In genomic region chr1:86471504-86471961, GRCm38 (mm10) we compare ENCODE assay signal across 10 mouse cellular contexts. TPM values are rescaled to one million over a fixed set of nuclear protein-coding genes. Genes with fewer than 3 reads are reported as not detected.
DNase-seq lines count a peak whose midpoint lies in the region; ATAC-seq and TF ChIP-seq lines count a peak whose summit lies in the region.
"Not testable (repeated sequence)": the region's sequence is repeated elsewhere in the genome, so short reads cannot be mapped to it uniquely, and the experiment has no call there.
"Had no signal": no experiment of that assay in that cellular context is flagged by ENCODE, and none has a peak within 500 bp of the region (broad histone marks: within the 10 kb centered on the region; RNA-seq: fewer than 3 reads in every experiment).

No protein-coding gene starts in this region.

- peak; percentile 72 to 77 for DNase-seq in B cell, adult 2 months
- DNase-seq in adrenal gland, postnatal 25 days: peak; percentile 40
- peak; percentile 41 for DNase-seq in kidney, adult 18-20 months
- not testable (repeated sequence) for DNase-seq in liver, adult 2 months (ENCODE audit: extremely low read depth, low read depth, low spot score); midbrain, embryonic 10.5 days (ENCODE audit: low spot score)

- H3K4me1 ChIP-seq in embryonic facial prominence, embryonic 12.5 days: peaks cover 10% of the 10 kb centered on the region; the same call in 1 of the 2 replicates
- H3K4me1 ChIP-seq in heart, embryonic 11.5 days (ENCODE audit: control insufficient read depth, insufficient read depth, low read length): peaks cover 15% of the 10 kb centered on the region
- peaks cover 11% of the 10 kb centered on the region for H3K4me1 ChIP-seq in liver, adult 2 months (ENCODE audit: control insufficient read depth, insufficient read depth, low read length)
- H3K4me1 ChIP-seq in midbrain, embryonic 10.5 days: peaks cover 18% of the 10 kb centered on the region
- H3K4me1 ChIP-seq in testis, adult 2 months (ENCODE audit: control insufficient read depth, insufficient read depth, low read length): peaks cover 25% of the 10 kb centered on the region

- H3K27me3 ChIP-seq in embryonic facial prominence, embryonic 12.5 days; heart, embryonic 11.5 days (ENCODE audit: control insufficient read depth, insufficient read depth, low read length); liver, adult 2 months (ENCODE audit: control insufficient read depth, insufficient read depth, low read length); midbrain, embryonic 10.5 days (ENCODE audit: low read depth, poor library complexity, severe bottlenecking); testis, adult 2 months (ENCODE audit: control insufficient read depth, insufficient read depth, low read length): not testable (repeated sequence)

- H3K36me3 ChIP-seq in embryonic facial prominence, embryonic 12.5 days; heart, embryonic 11.5 days (ENCODE audit: control insufficient read depth, insufficient read depth, low read length); liver, adult 2 months (ENCODE audit: control insufficient read depth, insufficient read depth, low read length); midbrain, embryonic 10.5 days; testis, adult 2 months (ENCODE audit: control insufficient read depth, insufficient read depth, low read length): not testable (repeated sequence)

- peak overlapping the region; percentile 88 for H3K27ac ChIP-seq in embryonic facial prominence, embryonic 12.5 days
- H3K27ac ChIP-seq in heart, embryonic 11.5 days (ENCODE audit: low read depth, low read length): peak overlapping the region; percentile 100
- H3K27ac ChIP-seq in liver, adult 2 months (replicated peaks; ENCODE audit: insufficient read depth, low read depth, low read length): not testable (repeated sequence)
- H3K27ac ChIP-seq in midbrain, embryonic 10.5 days (replicated peaks): peak overlapping the region; percentile 82
- H3K27ac ChIP-seq in testis, adult 2 months (ENCODE audit: control insufficient read depth, insufficient read depth, low read depth, low read length): peak overlapping the region; percentile 93

- peak; percentile 54 for TF ChIP-seq CTCF in liver, adult 2 months (IDR thresholded peaks at IDR 0.05; ENCODE audit: low read depth, low read length)
- 0 out of 2 replicates have a peak, but pooled peaks have one; percentile 20 for TF ChIP-seq CTCF in testis, adult 2 months (IDR thresholded peaks at IDR 0.05; ENCODE audit: control insufficient read depth, insufficient read depth, insufficient replicate concordance, low read depth, low read length)

- not testable (repeated sequence) for H3K79me2 ChIP-seq in liver, adult 2 months (ENCODE audit: control insufficient read depth, insufficient read depth, low read length)

- H3K9ac ChIP-seq in embryonic facial prominence, embryonic 12.5 days; heart, embryonic 11.5 days (ENCODE audit: low read depth, low read length); liver, adult 2 months (ENCODE audit: low read depth, low read length): not testable (repeated sequence)

- 70% methylated on average over 11 of the region's 11 CpGs for WGBS in embryonic facial prominence, embryonic 12.5 days
- 64% methylated on average over 11 of the region's 11 CpGs for WGBS in heart, embryonic 11.5 days (ENCODE audit: insufficient replicate concordance)
- 69% methylated on average over 11 of the region's 11 CpGs for WGBS in liver, adult 2 months
- 75% methylated on average over 11 of the region's 11 CpGs for WGBS in midbrain, embryonic 10.5 days

- TF ChIP-seq POLR2A in liver, adult 2 months (IDR thresholded peaks at IDR 0.05; ENCODE audit: extremely low read depth, insufficient read depth, low read length); testis, adult 2 months (IDR thresholded peaks at IDR 0.05; ENCODE audit: control insufficient read depth, low read depth, low read length): not testable (repeated sequence)

- ATAC-seq in embryonic facial prominence, embryonic 12.5 days (ENCODE audit: insufficient number of reproducible peaks, insufficient read depth, low FRiP score, low TSS enrichment); heart, embryonic 11.5 days (replicated peaks; ENCODE audit: insufficient number of reproducible peaks, low FRiP score, low TSS enrichment): not testable (repeated sequence)

- not testable (repeated sequence) for H3K4me3 ChIP-seq in embryonic facial prominence, embryonic 12.5 days; heart, embryonic 11.5 days (ENCODE audit: low read depth, low read length); liver, adult 2 months (ENCODE audit: insufficient read depth, low read depth, low read length)
- peak overlapping the region; percentile 41; the same call in 1 of the 2 replicates for H3K4me3 ChIP-seq in midbrain, embryonic 10.5 days
- H3K4me3 ChIP-seq in testis, adult 2 months (ENCODE audit: control insufficient read depth, low read depth, low read length): peak overlapping the region; percentile 77

- H3K9me3 ChIP-seq in embryonic facial prominence, embryonic 12.5 days; heart, embryonic 11.5 days (replicated peaks; ENCODE audit: control insufficient read depth, low read length); midbrain, embryonic 10.5 days (replicated peaks): not testable (repeated sequence)

- H3K4me2 ChIP-seq in embryonic facial prominence, embryonic 12.5 days (replicated peaks): 0 out of 2 replicates have a peak overlapping the region, but pooled peaks have one; percentile 39
- H3K4me2 ChIP-seq in heart, embryonic 11.5 days: peak overlapping the region; percentile 59

RNA-seq across cellular contexts. Expression of gene Tex44, which starts 45.4 kb away (rescaled TPM):
- total RNA-seq in adrenal gland, postnatal 25 days (2021): not detected in 2 replicates
- polyA plus RNA-seq in embryonic facial prominence, embryonic 12.5 days (2016; fragmentation: Nextera tagmentation; extraction: Ambion mirVana): not detected in 2 replicates
- polyA plus RNA-seq in heart, embryonic 11.5 days (2014; fragmentation: Nextera tagmentation; extraction: Ambion mirVana): not detected in 2 replicates
- total RNA-seq in liver, adult 2 months (2014; rRNA removed): not detected in 2 replicates
- polyA plus RNA-seq in liver, adult 2 months (2012; rRNA removed): not detected in 2 replicates
- 0.07 and 0.11 TPM in 2 replicates for polyA plus RNA-seq in midbrain, embryonic 10.5 days (2016; fragmentation: Nextera tagmentation; extraction: Ambion mirVana)
- 140 and 142 TPM in 2 replicates for polyA plus RNA-seq in testis, adult 2 months (2012; rRNA removed)
- total RNA-seq: left cerebral cortex, postnatal 36 days had no signal
- polyA plus RNA-seq: hindbrain, embryonic 13.5 days had no signal

RNA-seq across cellular contexts. Expression of gene Nmur1, which starts 45.5 kb away (rescaled TPM):
- total RNA-seq in adrenal gland, postnatal 25 days (2021): not detected in 2 replicates
- not detected in 2 replicates for polyA plus RNA-seq in embryonic facial prominence, embryonic 12.5 days (2016; fragmentation: Nextera tagmentation; extraction: Ambion mirVana)
- polyA plus RNA-seq in heart, embryonic 11.5 days (2014; fragmentation: Nextera tagmentation; extraction: Ambion mirVana): not detected in 2 replicates
- not detected in 2 replicates for total RNA-seq in liver, adult 2 months (2014; rRNA removed)
- not detected in 2 replicates for polyA plus RNA-seq in liver, adult 2 months (2012; rRNA removed)
- not detected in 2 replicates for polyA plus RNA-seq in midbrain, embryonic 10.5 days (2016; fragmentation: Nextera tagmentation; extraction: Ambion mirVana)
- polyA plus RNA-seq in testis, adult 2 months (2012; rRNA removed): 11.7 and 23.8 TPM in 2 replicates
- total RNA-seq: left cerebral cortex, postnatal 36 days had no signal
- polyA plus RNA-seq: hindbrain, embryonic 13.5 days had no signal

RNA-seq across cellular contexts. Expression of gene Ptma, which starts 55.0 kb away (rescaled TPM):
- 556 and 574 TPM in 2 replicates for total RNA-seq in adrenal gland, postnatal 25 days (2021)
- 3,116 and 3,315 TPM in 2 replicates for polyA plus RNA-seq in embryonic facial prominence, embryonic 12.5 days (2016; fragmentation: Nextera tagmentation; extraction: Ambion mirVana)
- polyA plus RNA-seq in heart, embryonic 11.5 days (2014; fragmentation: Nextera tagmentation; extraction: Ambion mirVana): 1,195 and 1,343 TPM in 2 replicates
- total RNA-seq in liver, adult 2 months (2014; rRNA removed): 259 and 274 TPM in 2 replicates
- 214 and 240 TPM in 2 replicates for polyA plus RNA-seq in liver, adult 2 months (2012; rRNA removed)
- 2,732 and 2,904 TPM in 2 replicates for polyA plus RNA-seq in midbrain, embryonic 10.5 days (2016; fragmentation: Nextera tagmentation; extraction: Ambion mirVana)
- 126 and 135 TPM in 2 replicates for polyA plus RNA-seq in testis, adult 2 months (2012; rRNA removed)

Comparison
In these comparisons a context has a peak if more than half of its experiments do, and no peak if none do; other contexts are left out.
1. RNA of gene Tex44, which starts 45.4 kb away (polyA plus RNA-seq): 140 to 142 TPM in testis, adult 2 months; 0.07 to 0.11 TPM in midbrain, embryonic 10.5 days, not detected in embryonic facial prominence, embryonic 12.5 days, not detected in heart, embryonic 11.5 days and not detected in liver, adult 2 months; every median in the first group is over 100 times any median in the second.
2. RNA of gene Nmur1, which starts 45.5 kb away (polyA plus RNA-seq): 11.7 to 23.8 TPM in testis, adult 2 months; not detected in embryonic facial prominence, embryonic 12.5 days, not detected in heart, embryonic 11.5 days, not detected in liver, adult 2 months and not detected in midbrain, embryonic 10.5 days; every median in the first group is over 10 times any median in the second.